Mouse (Mus musculus) erythroblast, embryonic 14.5 days (primary cell): Measurements from ENCODE around the gene Inpp5a.

Source experiments
- GATA1 ChIP-seq: IDR thresholded peaks from 2 replicates; pipeline ENCODE4 v1.6.1; 2012; ENCODE audit warnings: low read length, inconsistent platforms, mixed read lengths
- TAL1 ChIP-seq: IDR thresholded peaks from 3 replicates; pipeline ENCODE4 v1.6.1; 2012; ENCODE audit warnings: low read length, inconsistent platforms, mixed read lengths

DNA sequence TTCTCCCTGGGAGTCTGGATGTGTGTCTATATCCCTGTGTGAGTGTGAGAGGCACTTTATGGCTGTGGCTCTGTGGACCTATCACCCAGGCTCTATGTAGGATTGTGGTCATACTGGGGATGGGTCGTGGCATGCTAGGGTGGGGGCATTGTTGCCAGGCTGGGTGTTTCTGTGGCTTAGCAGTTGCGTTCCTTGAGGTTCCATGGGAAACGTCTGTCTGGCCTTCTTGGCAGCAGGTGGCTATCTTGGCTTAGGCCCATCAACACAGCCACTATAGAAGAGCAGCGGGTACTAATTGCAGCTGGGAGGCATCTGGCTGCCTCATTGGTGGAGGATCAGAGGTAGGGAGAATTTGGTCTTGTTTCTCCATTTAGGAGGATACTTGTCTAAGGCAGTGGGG, 10.7 kb downstream of the Inpp5a start:
- TF ChIP-seq TAL1 (no peak), GATA1 (no peak)
